Mouse (Mus musculus): ENCODE results near the gene Rpp25l.
"Not testable (repeated sequence)": the region's sequence is repeated elsewhere in the genome, so short reads cannot be mapped to it uniquely, and the experiment has no call there.

Gene Rpp25l

GRCm38 (mm10) chr4:41696930-41697841 lies 16.1 kb downstream of the Rpp25l start, which contains the start of gene Cntfr:
Gene Cntfr, minus strand, starts transcription at chr4:41697089.
- peak; percentile 80 for DNase-seq (ENCODE audit: low read depth, low spot score)

DNA sequence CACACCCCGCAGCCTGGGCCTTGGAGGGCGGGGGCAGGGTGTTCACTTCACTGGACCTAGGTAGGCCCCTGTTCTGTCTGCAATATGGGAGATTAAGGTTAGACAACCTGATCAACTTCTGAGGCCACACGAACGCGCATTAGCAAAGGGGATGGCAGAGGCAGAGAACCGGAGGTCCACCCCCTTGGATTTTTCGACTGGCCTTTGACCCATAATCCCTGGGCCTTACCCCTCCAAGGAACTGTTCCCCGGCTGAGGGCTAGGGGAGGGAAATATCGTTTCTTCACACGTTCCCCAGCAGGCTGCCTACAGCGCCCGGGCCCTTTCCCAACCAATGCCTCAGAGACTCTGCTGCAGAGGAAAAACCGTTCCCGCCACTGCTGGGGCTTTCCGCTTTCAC lies 16.9 kb downstream of the Rpp25l start:
- DNase-seq (ENCODE audit: low read depth, low spot score) = not testable (repeated sequence)

DNA sequence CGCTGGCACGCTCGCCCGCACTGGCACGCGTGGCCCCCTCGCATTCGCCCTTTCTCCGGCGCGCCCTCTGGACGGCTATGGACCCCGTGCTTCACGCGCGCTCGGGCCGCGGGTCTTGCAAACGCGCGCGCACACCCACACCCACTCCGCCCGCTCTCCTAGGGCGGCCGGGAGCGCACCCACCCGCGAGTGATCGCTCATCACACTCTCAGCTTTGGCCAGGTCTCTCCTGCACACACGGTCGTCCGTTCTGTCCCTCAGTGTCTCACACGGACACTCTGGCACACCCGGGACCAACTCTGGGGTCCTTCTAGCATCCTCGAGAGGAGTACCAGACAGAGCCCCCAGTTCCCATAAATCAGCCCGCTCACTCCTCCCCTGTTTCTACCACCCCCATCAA lies 17.5 kb downstream of the Rpp25l start:
- DNase-seq (ENCODE audit: low read depth, low spot score) = not testable (repeated sequence)

- DNase-seq (ENCODE audit: low read depth, low spot score) = not testable (repeated sequence)
Measured at GRCm38 (mm10) chr4:41693511-41693910, 19.8 kb downstream of the Rpp25l start.

DNA sequence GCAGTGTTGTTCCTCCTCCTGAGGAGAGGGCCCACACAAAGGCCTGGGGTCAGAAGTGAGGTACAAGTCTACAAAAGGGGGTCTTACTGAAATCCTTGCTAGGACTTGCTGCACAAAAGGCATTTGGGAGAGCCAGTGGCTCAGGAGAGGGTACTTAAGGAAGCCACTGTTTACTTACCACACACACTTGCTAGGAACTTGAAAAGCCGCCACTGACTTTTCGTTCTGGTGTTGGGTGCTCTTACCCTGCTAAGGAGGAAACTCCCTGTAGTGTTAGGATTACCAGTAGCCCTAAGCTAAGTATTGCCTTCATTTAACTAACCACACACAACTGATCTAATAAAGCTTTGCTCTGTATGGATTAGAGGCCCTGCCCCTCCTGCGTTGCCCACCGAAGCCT lies 23.3 kb downstream of the Rpp25l start:
- DNase-seq (ENCODE audit: low read depth, low spot score) = not testable (repeated sequence)

DNA sequence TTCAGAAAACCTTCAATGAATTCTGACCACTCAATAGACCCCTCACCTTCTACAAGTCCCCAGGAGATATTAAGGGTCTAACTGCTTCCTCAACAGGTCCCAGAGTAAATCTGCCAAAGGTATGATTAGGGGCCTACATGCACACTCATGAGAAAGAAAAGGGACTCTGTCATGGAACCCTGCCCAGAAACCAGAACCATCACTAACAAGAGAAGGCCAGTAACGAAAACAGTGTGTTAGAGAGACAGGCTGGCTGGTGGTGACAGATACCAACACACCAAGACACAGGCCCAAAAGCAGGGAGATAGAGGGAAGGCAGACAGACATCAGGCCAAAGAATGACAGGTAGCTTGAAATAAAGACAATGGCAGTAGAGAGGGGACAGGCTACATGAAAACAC lies 24.8 kb downstream of the Rpp25l start:
- DNase-seq (ENCODE audit: low read depth, low spot score) = not testable (repeated sequence)

DNA sequence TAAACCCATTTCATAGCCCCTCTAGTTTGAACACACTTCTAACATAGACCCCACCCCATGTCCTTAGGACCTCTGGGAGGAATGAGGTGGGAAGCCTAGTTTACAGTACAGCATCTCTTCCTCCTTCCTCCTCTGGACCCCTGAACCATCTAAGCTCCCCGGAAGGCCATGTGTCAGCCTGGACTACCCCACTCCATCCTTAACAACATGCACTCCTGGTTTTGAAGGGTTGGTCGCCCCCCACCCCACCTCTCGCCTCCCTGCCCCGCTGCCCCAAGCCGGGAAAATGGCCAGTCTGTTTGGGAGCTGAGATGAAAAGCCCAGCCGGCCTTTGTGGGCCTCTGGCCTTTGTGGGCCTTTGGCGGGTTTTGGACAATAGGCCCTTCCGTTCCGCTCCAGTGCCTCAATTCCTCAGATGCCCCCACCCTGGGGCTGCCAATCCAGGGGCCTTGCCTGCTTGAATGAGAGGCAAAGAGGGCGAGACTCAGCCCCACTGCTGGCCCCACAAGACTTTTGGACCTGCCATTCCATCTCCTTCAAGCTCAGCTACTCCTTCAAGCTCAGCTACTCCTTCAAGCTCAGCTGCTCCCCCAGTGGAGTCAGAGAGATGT lies 27.3 kb downstream of the Rpp25l start:
- DNase-seq (ENCODE audit: low read depth, low spot score) = not testable (repeated sequence)

- DNase-seq (ENCODE audit: low read depth, low spot score) = not testable (repeated sequence)
Measured at GRCm38 (mm10) chr4:41684931-41685453, 28.3 kb downstream of the Rpp25l start.

- not testable (repeated sequence) for DNase-seq (ENCODE audit: low read depth, low spot score)
Measured at GRCm38 (mm10) chr4:41684131-41684930, 29.0 kb downstream of the Rpp25l start.

DNA sequence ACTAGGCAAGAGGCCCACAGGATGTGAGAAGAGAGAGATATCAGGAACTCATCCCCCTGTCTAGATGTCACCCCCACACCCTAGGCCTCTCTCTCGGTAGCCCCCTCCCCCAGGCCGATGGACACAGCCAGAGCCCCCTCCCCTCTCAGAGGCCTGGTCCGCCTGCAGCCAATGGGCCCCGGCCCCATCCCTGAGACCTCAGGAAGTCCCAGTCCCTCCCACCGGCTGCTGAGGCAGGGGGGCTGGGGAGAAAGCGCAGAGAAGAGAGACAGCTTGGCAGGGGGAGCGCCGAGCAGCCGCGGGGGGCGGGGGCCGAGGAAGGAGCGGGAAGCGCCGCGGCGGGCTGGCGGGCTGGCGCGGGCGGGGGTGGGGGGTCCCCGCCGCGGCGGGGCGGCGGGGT lies 30.0 kb downstream of the Rpp25l start:
- DNase-seq (ENCODE audit: low read depth, low spot score) = not testable (repeated sequence)

GRCm38 (mm10) chr4:41682789-41683188 lies 30.5 kb downstream of the Rpp25l start:
- no peak for DNase-seq (ENCODE audit: low read depth, low spot score)

DNA sequence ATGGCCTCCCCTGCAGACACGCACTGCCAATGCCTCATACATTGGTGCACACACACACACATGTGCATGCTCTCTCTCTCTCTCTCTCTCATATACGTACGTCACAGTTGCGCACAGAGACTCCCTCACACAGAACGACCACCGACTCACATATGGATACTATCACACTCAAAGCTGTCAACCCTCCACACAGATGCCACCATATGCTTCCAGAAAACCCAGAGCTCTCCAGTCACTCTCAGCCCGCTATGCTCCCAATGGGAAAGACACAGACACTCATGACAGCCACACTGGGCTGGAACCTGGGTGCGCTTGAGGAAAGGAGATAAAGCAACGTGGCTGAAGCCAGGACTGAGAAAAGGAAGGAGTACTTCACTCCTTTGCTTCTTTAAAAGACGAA lies 31.4 kb downstream of the Rpp25l start:
- no peak for DNase-seq (ENCODE audit: low read depth, low spot score)

DNA sequence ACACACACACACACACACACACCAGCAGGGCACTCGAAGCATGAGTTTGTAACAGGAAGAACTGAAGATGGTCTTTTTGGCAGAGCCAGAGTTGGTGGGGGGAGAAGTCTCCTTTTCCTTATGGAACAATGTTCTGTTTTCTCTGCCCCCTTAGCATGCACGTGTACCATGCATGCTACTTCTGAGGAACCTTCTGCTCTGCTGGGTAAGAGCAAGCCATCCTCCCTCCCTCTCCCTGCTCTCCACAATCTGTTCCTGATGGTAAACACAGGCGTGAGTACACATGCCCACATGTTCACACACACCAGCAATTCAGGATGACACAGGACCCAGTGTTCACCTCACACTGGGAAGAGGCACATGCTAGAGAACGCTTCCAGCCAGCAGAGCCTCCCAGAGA lies 32.2 kb downstream of the Rpp25l start:
- no peak for DNase-seq (ENCODE audit: low read depth, low spot score)

DNA sequence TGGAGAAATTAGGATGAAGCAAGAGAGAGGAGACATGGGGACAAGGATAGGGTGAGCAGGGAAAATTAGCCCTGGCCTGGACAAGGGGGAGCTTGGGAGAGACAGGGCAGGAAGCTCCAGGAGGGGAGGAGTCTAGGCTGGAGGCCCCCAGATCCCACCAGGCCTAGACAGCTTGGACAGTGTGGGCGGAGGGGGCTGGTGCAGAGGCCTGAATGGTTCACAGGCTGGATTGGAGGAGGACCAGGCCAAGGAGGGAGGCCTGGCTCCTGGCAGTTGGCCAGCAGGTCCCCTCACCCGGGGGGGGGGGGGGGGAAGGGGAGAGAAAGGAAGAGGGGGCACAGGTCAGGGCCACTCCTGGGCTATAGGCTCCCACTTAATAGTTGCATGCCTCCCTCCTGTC lies 34.0 kb downstream of the Rpp25l start:
- no peak for DNase-seq (ENCODE audit: low read depth, low spot score)

DNA sequence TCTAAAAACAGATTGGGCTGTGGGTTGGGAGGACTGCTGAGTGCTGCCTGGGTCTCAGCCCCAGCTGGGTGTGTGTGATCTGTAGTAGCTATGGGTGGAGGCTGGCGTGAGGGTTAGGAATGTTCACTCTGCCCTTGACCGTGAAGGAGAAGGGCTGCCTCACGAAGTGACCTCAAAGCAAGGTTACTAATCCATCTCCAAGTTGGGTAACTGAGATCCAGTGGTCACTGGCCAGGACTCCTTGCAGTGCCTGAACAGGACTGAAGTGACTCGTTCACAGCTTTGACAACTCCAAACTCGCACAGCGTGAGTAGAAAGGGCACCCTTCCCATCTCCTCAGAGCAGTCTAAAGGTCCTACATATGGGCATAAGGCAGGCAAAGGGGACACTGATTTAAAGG lies 34.5 kb downstream of the Rpp25l start:
- DNase-seq (ENCODE audit: low read depth, low spot score) = no peak

DNA sequence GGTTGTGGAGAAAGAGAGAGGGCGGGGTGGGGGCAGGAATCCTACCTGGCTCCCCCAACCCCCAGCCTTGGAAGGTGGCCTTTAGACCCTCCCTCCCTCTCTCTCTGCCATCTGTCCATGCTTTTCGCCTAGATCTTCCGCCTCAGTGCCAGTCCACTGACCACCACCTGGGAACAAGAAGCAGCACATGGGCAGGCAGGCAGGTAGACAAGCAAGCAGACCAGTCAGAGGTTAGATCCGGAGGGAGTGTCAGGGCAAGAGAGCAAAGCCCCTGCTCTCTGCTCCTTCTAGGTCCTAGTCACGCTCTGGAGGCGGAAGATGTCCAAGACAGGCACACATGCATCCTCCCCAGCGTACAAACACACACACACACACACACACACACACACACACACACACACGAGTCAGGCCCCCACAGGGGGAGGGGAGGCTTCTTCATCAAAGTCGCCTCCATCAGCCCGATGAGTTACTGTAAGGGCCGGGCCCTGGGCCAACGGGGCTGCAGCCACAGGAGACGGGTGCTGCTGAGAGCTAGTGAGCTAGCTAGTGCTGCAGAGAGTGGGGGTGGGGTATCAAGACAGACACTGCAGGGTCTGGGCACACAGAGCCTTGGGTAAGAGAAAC lies 36.2 kb downstream of the Rpp25l start:
- no peak for DNase-seq (ENCODE audit: low read depth, low spot score)

DNA sequence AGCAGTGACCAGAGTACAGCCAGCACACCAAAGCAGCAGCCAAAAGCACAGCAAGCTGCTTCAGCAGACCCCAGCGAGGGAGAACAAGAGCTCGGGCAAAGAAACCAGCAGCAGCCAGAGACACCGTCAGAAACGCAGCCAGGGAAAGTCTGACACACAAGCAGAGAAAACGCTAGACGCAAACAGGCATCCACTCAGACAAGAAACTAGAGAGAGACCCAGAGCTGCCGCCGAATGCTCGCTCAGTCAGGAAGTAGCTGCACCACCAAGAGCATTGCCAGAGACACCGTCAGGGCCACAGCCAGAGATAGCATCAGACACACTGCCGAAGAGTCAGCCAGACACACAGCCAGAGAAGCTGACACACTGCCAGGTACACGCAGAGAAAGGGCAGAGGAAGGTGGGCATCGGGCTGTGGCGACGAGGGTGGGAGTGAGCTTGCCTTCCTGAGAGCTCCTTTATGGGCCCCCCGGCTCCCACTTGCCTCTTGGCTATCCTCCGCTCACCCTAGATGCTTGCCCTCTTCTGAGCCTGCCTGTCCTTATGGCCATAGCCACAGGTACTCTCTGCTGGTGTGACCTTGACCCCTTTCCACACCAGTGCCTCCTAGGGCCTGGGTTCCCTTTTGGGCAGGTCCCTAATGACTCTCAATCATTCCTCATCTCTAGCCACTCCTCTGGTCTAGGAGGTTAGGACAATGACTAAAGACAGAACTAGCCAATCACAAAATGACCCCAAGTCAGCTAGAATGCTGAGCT lies 36.9 kb downstream of the Rpp25l start:
- peak; percentile 46 for DNase-seq (ENCODE audit: low read depth, low spot score)

- no peak for DNase-seq (ENCODE audit: low read depth, low spot score)
Measured at GRCm38 (mm10) chr4:41673186-41673585, 40.1 kb downstream of the Rpp25l start.

DNA sequence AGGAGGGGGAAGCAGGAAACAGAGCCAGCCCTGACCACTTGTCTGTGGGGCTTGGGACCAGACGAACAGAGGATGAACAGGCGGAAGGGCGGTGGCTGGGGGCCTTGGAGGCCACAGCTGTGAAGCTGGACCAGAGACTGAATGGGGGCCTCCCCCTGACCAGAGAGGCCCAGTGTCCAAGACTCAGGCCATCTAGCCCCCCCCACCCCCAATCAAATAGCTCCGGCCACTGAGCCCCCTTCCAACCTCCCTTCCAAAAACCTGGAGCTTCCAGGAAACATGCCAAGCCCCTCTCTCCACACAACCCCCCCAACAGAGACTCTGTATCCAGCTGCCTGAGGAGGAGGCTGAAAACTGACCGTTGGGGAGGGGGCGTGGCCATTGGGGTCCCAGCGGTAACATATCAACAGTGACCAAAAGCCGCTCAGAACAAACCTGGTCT lies 40.8 kb downstream of the Rpp25l start:
- no peak for DNase-seq (ENCODE audit: low read depth, low spot score)

- no peak for DNase-seq (ENCODE audit: low read depth, low spot score)
Measured at GRCm38 (mm10) chr4:41671963-41672480, 41.3 kb downstream of the Rpp25l start.
